Mouse (Mus musculus) neural tube, embryonic 15.5 days (tissue): Measurements from ENCODE around the gene Hoxc8. TPM values are rescaled to one million over a fixed set of nuclear protein-coding genes. Genes with fewer than 3 reads are reported as not detected.

ENCODE experiments used
- ATAC-seq: fragments of 200-750 bp; cut with Nextera tagmentation; 2 replicates; pipeline ENCODE4 v1.8.0; 2017; ENCODE audit warnings: mild to moderate bottlenecking, moderate TSS enrichment, moderate library complexity; ENCODE audit not compliant: low FRiP score
- H3K27ac ChIP-seq: fragments of 300-500 bp; sonication (generic); replicated peaks from 2 replicates; pipeline ENCODE4 v1.5.1; 2015; ENCODE audit warnings: mild to moderate bottlenecking, inconsistent platforms
- H3K27me3 ChIP-seq: fragments of 300-500 bp; sonication (generic); replicated peaks from 2 replicates; pipeline ENCODE4 v1.6.1; 2015; ENCODE audit warnings: inconsistent platforms
- H3K36me3 ChIP-seq: fragments of 300-500 bp; sonication (generic); 2 replicates; pipeline ENCODE4 v1.6.1; 2015; ENCODE audit warnings: inconsistent platforms
- H3K4me1 ChIP-seq: fragments of 300-500 bp; sonication (generic); 2 replicates; pipeline ENCODE4 v1.6.1; 2015; ENCODE audit warnings: inconsistent platforms
- H3K4me2 ChIP-seq: fragments of 300-500 bp; sonication (generic); 2 replicates; pipeline ENCODE4 v1.6.1; 2015; ENCODE audit warnings: inconsistent platforms, mild to moderate bottlenecking, moderate library complexity
- H3K4me3 ChIP-seq: fragments of 300-500 bp; sonication (generic); replicated peaks from 2 replicates; pipeline ENCODE4 v1.5.1; 2015; ENCODE audit warnings: mild to moderate bottlenecking, inconsistent platforms
- H3K9ac ChIP-seq: fragments of 300-500 bp; sonication (generic); replicated peaks from 2 replicates; pipeline ENCODE4 v1.6.1; 2015; ENCODE audit warnings: mild to moderate bottlenecking, inconsistent platforms
- H3K9me3 ChIP-seq: fragments of 300-500 bp; sonication (generic); replicated peaks from 2 replicates; pipeline ENCODE4 v1.6.1; 2016; ENCODE audit warnings: inconsistent platforms
- WGBS: fragments of 180-500 bp; shearing (Covaris S2); methylation state at CpG from one replicate; pipeline ENCODE4 v1.1.7; 2015; ENCODE audit warnings: mixed read lengths; 5-methylcytosine and 5-hydroxymethylcytosine counted together
- polyA plus RNA-seq: library from polyadenylated mRNA; unstranded; fragments of >200 nt; fragmentation: Nextera tagmentation; extraction: Ambion mirVana; gene quantifications from 2 replicates; pipeline ENCODE4 v1.2.1, GENCODE M21; 2015

Gene Hoxc8
- polyA plus RNA-seq, 1 experiment from 2014 or later, result 108 TPM

DNA sequence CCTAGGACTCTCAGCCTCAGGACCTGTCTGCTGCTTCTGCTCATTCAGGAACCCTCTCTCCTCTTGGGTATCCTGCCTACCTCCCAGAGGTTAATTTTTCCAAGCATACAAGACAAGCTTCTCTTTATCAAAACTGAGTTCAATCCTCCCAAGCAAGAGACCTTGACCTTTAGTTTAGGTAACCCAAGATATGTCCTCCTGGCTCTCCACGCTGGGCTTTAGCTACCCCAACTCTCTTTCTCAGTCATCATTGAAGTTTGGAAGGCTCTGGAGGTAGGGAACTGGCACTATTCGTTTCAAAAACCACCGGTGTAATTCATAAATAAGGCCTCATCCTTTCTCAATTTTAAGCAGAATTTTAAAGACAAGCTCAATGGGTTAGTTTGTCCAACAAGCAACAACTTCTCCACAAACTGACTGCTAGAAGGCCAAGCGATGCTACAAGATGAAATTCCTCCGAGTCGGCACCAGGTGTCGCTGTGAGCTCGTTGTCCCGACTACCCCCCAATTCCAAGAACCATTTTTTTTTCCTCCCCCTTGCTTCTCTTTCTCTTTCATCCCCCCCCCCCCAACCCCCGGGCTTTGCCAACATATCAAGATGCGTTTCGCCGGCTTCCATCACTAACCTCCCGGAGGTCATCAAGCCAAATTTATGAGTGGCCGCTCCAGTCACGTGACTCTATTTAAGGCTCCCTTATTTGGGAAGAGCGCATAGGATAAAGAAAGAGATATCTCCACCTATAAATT lies 23.0 kb downstream of the Hoxc8 start:
- Histone ChIP-seq H3K4me3 (peak overlapping the region; percentile 38), H3K4me1 (peaks cover 95% of the 10 kb centered on the region)
- 6% methylated on average over 17 of the region's 17 CpGs for WGBS

DNA sequence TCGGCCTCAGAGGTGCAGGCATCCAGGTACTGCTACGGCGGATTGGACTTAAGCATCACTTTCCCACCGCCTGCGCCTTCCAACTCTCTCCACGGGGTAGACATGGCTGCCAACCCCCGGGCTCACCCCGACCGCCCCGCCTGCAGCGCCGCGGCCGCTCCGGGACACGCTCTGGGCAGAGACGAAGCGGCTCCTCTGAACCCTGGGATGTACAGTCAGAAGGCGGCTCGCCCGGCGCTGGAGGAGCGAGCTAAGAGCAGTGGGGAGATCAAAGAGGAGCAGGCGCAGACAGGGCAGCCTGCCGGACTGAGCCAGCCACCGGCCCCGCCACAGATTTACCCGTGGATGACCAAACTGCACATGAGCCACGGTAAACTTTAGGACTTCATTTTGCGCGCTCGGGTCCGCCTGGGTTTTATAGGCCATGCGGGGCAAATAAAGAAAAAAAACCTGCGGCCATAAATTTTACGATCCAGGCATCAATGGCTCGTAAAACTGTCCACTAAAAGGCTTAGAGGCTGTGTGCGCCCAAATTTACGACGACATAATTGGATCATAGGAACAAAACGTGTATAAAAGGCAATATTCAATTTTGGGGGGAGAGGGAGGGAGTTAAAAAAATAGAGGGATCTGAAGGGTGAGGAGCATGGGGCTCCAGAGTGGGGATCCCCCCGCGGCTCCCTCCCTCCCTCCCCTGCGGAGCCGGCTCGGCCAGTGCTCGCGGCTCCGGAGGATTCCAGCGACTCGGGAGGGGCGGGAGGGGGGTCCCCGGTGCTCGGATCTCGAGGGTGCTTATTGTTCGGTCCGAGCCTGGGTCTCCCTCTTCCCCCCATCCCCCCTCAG lies 24.0 kb downstream of the Hoxc8 start:
- WGBS, result under 1% methylated on average over 43 of the region's 57 CpGs
- Histone ChIP-seq H3K9me3 (no peaks in the 10 kb centered on the region), H3K4me3 (peak overlapping the region; percentile 38), H3K9ac (peak overlapping the region; percentile 53), H3K4me2 (peak overlapping the region; percentile 71), H3K27me3 (no peaks in the 10 kb centered on the region), H3K27ac (peak overlapping the region; percentile 89), H3K4me1 (peaks cover 95% of the 10 kb centered on the region), H3K36me3 (no peaks in the 10 kb centered on the region)
- peak; percentile 73 for ATAC-seq

More for the DNA sequence above, 23.0 kb downstream of the Hoxc8 start:
- H3K9ac ChIP-seq, result peak overlapping the region; percentile 53; the same call in 1 of the 2 replicates
- no peaks in the 10 kb centered on the region for H3K9me3 ChIP-seq
- no peak for ATAC-seq
- H3K27ac ChIP-seq, result peak overlapping the region; percentile 89
- peak overlapping the region; percentile 71 for H3K4me2 ChIP-seq
- H3K36me3 ChIP-seq, result no peaks in the 10 kb centered on the region
- no peaks in the 10 kb centered on the region for H3K27me3 ChIP-seq

DNA sequence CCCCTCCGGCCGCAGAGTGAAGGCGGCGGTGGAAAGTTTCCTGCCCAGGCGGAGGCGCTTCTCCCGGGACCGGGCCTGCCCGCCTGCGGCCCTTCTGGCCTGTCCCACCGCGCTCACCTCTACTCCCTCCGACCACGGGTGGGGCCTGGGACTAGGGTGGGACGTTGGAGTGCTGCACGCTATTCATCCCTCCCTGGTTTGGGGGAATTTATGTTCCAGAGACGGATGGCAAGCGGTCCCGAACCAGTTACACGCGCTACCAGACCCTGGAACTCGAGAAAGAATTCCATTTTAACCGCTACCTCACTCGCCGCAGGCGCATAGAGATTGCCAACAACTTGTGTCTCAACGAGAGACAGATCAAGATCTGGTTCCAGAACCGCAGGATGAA lies 24.6 kb downstream of the Hoxc8 start:
- no peaks in the 10 kb centered on the region for H3K36me3 ChIP-seq
- no peaks in the 10 kb centered on the region for H3K27me3 ChIP-seq
- WGBS, result 3% methylated on average over 28 of the region's 28 CpGs
- no peaks in the 10 kb centered on the region for H3K9me3 ChIP-seq
- H3K4me1 ChIP-seq, result peaks cover 95% of the 10 kb centered on the region
- H3K9ac ChIP-seq, result peak overlapping the region; percentile 53
- peak overlapping the region; percentile 71 for H3K4me2 ChIP-seq
- ATAC-seq, result no peak
- H3K4me3 ChIP-seq, result peak overlapping the region; percentile 38
- H3K27ac ChIP-seq, result peak overlapping the region; percentile 89

DNA sequence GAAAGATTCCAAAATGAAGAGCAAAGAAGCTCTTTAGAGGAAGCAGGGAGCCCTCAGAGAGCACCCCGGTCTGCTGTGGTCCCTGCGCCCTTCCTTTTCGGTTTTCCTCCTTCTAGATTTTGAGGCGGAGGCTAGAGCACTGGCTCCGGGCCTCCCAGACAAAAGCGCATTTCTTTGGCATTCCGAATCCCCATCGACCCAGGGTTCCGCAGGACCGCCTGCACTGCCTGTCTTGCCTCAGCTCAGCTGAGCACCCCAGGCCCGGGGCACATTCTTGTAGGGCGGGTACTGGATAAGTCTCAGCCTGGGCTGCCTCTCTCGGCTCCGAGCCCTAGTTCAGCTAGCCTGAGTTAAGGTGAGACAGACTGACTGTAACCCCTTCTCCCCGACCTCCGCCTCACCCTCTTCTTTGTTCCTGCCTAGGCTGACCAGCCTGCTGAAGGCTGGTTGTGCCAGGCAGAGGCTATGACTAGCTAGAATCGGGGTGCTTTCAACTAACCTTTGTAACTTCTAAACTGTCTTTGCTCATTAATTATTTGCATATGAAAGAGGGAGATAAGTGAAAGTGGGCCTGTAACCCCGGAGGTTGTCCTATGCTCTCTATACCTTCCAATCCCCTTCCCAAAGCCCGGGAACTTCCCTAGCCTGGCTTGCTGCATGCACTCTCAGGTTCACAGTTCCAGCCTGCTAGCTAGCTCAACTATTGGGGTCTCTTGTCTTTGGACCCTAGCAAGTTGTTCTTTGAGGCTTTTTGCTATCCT lies 25.2 kb downstream of the Hoxc8 start:
- Histone ChIP-seq H3K4me2 (peak overlapping the region; percentile 71), H3K36me3 (no peaks in the 10 kb centered on the region), H3K4me1 (peaks cover 94% of the 10 kb centered on the region), H3K27ac (peak overlapping the region; percentile 89), H3K4me3 (peak overlapping the region; percentile 38), H3K9ac (peak overlapping the region; percentile 53), H3K27me3 (no peaks in the 10 kb centered on the region), H3K9me3 (no peaks in the 10 kb centered on the region)
- ATAC-seq, result no peak
- WGBS, result 14% methylated on average over 19 of the region's 19 CpGs

DNA sequence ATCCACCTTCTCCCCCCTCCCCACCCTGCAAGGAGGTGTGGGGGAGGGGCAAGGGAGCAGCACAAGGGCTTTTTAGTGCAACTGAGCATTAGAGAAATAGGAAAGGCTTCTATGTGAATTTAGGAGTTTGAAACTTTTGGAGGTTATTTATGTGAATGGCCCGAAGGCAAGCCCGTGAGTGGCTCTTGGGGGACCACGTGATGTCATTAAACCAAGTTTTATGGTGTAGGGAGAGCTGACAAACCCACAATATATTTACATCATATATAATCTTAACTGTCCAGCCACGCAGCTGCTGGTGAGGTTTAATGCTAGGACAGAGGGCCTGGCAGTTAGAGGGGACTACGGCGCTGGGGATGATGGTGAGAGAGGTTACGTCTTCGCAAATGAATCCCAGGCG lies 28.2 kb downstream of the Hoxc8 start, which contains the start of gene Hoxc4:
Hoxc4 (plus strand) TSS at position 299 of the 400 bp plus-strand sequence.
- Histone ChIP-seq H3K4me3 (no peak within 1 kb of the TSS), H3K4me1 (peaks cover 83% of the 10 kb centered on the region), H3K9me3 (no peaks in the 10 kb centered on the region), H3K27ac (peak within 1 kb of the TSS; percentile 45), H3K9ac (no peak within 1 kb of the TSS), H3K27me3 (no peaks in the 10 kb centered on the region), H3K36me3 (no peaks in the 10 kb centered on the region), H3K4me2 (0 out of 2 replicates have a peak within 1 kb of the TSS, but pooled peaks have one; percentile 6)
- WGBS, result 19% methylated on average over 9 of the region's 9 CpGs
- no peak for ATAC-seq

DNA sequence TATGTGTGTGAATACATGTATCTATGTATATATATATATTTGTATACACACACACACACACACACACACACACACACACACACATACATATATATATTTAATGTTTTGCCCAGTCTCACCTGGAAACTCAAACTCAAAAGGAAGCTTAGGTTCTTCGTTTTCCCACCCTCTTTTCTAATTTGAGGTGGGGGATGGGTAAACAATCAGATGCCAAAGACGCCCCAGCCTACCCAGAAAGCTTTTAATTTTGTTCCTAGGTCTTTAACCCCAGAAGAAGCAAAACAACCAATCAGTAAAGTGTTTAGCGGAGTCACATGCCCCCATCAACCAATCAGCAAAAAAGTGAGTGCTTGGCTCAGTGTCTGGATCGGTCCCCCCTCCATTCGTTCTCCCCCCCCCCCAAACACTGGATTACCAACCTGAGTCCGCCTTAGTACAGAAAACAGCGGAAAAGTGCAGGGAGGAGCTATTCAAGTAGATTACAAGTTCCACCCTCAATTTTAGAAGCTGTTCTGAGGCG lies 30.6 kb downstream of the Hoxc8 start:
- no peaks in the 10 kb centered on the region for H3K27me3 ChIP-seq
- H3K27ac ChIP-seq, result no peak overlapping the region; the same call in 1 of the 2 replicates
- H3K9ac ChIP-seq, result no peak overlapping the region
- 10% methylated on average over 8 of the region's 8 CpGs for WGBS
- H3K4me3 ChIP-seq, result no peak overlapping the region
- no peak for ATAC-seq
- H3K36me3 ChIP-seq, result no peaks in the 10 kb centered on the region
- peak overlapping the region; percentile 27 for H3K4me2 ChIP-seq
- no peaks in the 10 kb centered on the region for H3K9me3 ChIP-seq
- peaks cover 69% of the 10 kb centered on the region for H3K4me1 ChIP-seq

DNA sequence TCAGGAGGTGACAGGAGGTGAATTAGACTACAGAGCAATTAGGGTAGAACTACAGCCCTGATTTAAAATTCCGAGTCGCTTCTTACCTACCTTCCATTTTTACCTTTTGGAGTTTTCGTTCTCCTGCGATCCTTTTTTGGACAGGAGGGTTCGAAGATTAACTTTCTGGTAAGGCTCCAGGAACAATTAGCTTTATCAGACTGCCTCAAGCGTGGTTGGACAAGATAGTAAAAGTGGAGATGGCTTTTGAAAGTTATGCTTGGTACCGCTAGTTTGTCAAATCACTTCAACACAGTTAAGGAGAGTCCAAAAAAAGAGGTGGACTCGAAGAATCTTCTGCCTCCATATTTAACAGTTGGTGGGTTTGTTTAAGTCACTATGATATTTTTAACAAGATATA lies 31.1 kb downstream of the Hoxc8 start:
- no peak for ATAC-seq
- H3K27ac ChIP-seq, result no peak overlapping the region; the same call in 1 of the 2 replicates
- whole genome bisulfite sequencing, result 17% methylated on average over 8 of the region's 8 CpGs
- H3K36me3 ChIP-seq, result no peaks in the 10 kb centered on the region
- no peaks in the 10 kb centered on the region for H3K9me3 ChIP-seq
- peak overlapping the region; percentile 27 for H3K4me2 ChIP-seq
- H3K4me3 ChIP-seq, result no peak overlapping the region
- H3K27me3 ChIP-seq, result no peaks in the 10 kb centered on the region
- H3K9ac ChIP-seq, result no peak overlapping the region
- H3K4me1 ChIP-seq, result peaks cover 71% of the 10 kb centered on the region

DNA sequence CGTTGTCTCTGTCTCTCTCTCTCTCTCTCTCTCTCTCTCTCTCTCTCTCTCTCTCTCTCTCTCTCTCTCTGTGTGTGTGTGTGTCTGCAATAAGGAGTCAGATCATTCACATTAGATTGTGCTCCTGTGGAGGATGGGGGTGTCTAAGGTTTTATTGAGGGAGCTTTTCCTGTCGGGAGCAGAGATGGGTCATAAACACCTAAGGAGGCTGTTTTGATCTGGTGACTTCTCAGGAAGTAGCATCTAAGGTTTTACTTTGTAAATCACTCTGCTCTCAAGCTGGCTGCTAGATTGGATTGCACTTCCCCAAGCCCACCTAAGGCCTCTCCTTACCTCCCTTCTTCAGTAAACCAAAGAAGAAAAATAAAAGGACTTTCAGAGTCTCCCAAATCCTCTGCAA lies 33.7 kb downstream of the Hoxc8 start:
- no peaks in the 10 kb centered on the region for H3K36me3 ChIP-seq
- H3K9me3 ChIP-seq, result no peaks in the 10 kb centered on the region
- no peak overlapping the region for H3K9ac ChIP-seq
- peaks cover 69% of the 10 kb centered on the region for H3K4me1 ChIP-seq
- no peak overlapping the region for H3K4me2 ChIP-seq
- no peaks in the 10 kb centered on the region for H3K27me3 ChIP-seq
- 10% methylated on average over 2 of the region's 2 CpGs for WGBS
- no peak overlapping the region for H3K4me3 ChIP-seq
- H3K27ac ChIP-seq, result no peak overlapping the region
- ATAC-seq, result no peak

DNA sequence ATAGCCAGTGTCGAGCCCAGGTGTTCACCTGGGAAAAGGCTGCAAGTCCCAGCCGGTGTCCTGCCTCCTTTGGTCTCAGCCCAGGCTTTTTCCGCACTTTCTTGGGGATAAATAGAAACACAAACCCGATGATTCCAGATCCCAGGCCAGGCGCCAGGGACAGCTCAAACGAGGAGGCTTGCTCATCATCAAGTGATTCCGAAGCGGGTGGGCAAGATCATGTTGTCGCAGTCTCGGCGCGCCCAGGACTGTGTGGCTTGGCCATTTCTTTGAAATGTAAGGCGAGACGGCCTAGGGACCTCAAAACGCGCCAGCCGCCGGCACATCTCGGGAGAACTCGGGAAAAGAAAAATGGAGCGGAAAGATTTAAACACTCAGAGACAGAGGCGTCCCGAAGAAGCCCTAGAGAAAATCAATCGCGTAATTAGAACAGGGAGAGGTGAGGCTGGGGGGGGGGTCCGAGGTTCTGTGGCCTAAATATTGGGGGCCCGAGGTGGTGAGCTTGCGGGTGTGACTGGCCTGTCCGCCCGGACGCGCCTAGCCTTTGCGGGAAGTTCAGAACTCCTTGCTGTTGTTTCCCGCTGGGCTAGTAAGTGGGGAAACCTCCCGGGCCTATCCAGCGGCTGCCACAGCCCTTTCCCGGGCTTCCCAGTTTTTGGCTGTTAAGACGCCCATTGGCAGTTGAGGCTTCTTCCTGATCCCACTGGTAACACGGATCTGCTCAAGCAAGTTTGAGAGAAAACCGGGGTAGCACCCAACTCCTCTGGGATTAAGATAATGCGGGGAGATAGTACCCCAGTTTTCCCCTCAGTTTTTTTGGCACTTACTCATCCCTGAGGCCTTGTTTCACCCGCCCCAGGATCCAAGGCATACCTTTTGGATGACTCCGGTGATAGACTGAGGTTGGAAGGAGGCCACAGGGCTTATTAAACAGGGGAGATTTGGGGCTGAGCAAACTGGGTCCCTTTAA lies 37.1 kb downstream of the Hoxc8 start:
- Histone ChIP-seq H3K36me3 (no peaks in the 10 kb centered on the region), H3K27ac (peak overlapping the region; percentile 74), H3K4me3 (peak overlapping the region; percentile 14), H3K9me3 (no peaks in the 10 kb centered on the region), H3K27me3 (no peaks in the 10 kb centered on the region), H3K4me2 (peak overlapping the region; percentile 50), H3K9ac (peak overlapping the region; percentile 28; the same call in 1 of the 2 replicates), H3K4me1 (peaks cover 63% of the 10 kb centered on the region)
- ATAC-seq, result peak; percentile 26; the same call in 1 of the 2 replicates
- 7% methylated on average over 43 of the region's 43 CpGs for WGBS

DNA sequence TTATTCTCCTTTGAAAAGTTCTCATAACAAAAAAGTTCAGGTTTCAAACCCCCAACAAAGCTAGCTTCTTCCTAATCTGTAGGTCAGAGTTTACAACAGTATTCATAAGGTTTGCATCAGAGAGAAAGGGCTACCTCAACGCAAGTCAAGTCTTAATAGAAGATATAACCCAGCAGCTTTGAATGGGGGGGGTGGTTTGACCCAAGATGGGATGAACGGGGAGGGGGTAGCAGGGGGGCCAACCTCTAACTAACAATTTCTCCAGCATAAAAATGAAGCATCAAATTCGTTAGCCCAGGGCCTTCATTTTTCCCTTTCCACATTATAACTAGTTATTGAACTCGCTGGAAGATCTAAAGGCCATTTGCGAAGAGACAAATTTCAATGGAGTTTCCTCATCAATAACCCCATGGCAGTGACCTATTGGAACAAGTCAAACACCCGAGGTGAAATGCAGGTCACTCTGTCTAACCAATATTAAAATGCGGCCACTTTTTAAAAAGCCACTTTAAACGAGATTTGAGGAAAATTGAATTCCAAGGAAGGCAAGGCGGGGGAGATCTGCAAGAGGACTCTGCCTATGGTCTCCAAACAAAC lies 38.6 kb downstream of the Hoxc8 start:
- no peak overlapping the region for H3K4me2 ChIP-seq
- no peak overlapping the region for H3K9ac ChIP-seq
- peak overlapping the region; percentile 74; the same call in 1 of the 2 replicates for H3K27ac ChIP-seq
- H3K36me3 ChIP-seq, result no peaks in the 10 kb centered on the region
- peaks cover 76% of the 10 kb centered on the region for H3K4me1 ChIP-seq
- no peak for ATAC-seq
- no peaks in the 10 kb centered on the region for H3K9me3 ChIP-seq
- WGBS, result 40% methylated on average over 9 of the region's 9 CpGs
- H3K4me3 ChIP-seq, result no peak overlapping the region
- no peaks in the 10 kb centered on the region for H3K27me3 ChIP-seq
